23 mouse cellular contexts compared by ENCODE assay signal in genomic region chr6:143157401-143157800, GRCm38 (mm10).
"Had no signal": no experiment of that assay in that cellular context is flagged by ENCODE, and none has a peak within 500 bp of the region (broad histone marks: within the 10 kb centered on the region; RNA-seq: fewer than 3 reads in every experiment).

No protein-coding gene starts in this region.

- H3K9me3 ChIP-seq: limb, embryonic 10.5 days; limb, embryonic 13.5 days; liver, embryonic 12.5 days; liver, embryonic 15.5 days; lung, embryonic 15.5 days; megakaryocyte, embryonic 14.5 days; midbrain, embryonic 10.5 days; midbrain, embryonic 15.5 days; neural tube, embryonic 12.5 days; neural tube, embryonic 15.5 days; stomach, embryonic 15.5 days had no signal

- H3K4me2 ChIP-seq: limb, embryonic 13.5 days; liver, embryonic 12.5 days; liver, embryonic 15.5 days; lung, embryonic 15.5 days; midbrain, embryonic 15.5 days; neural tube, embryonic 12.5 days; neural tube, embryonic 15.5 days; stomach, embryonic 15.5 days had no signal

- H3K4me1 ChIP-seq: megakaryocyte, embryonic 14.5 days had no signal

- H3K9ac ChIP-seq: limb, embryonic 13.5 days; liver, embryonic 12.5 days; liver, embryonic 15.5 days; lung, embryonic 15.5 days; midbrain, embryonic 15.5 days; neural tube, embryonic 12.5 days; neural tube, embryonic 15.5 days; stomach, embryonic 15.5 days had no signal

- H3K27ac ChIP-seq: limb, embryonic 10.5 days; limb, embryonic 13.5 days; liver, embryonic 12.5 days; liver, embryonic 15.5 days; lung, embryonic 15.5 days; midbrain, embryonic 10.5 days; midbrain, embryonic 15.5 days; neural tube, embryonic 12.5 days; neural tube, embryonic 15.5 days; stomach, embryonic 15.5 days had no signal

- ATAC-seq: liver, embryonic 12.5 days; midbrain, embryonic 15.5 days had no signal

- H3K4me3 ChIP-seq: limb, embryonic 10.5 days; limb, embryonic 13.5 days; liver, embryonic 12.5 days; liver, embryonic 15.5 days; lung, embryonic 15.5 days; megakaryocyte, embryonic 14.5 days; midbrain, embryonic 10.5 days; midbrain, embryonic 15.5 days; neural tube, embryonic 12.5 days; neural tube, embryonic 15.5 days; stomach, embryonic 15.5 days had no signal

- H3K36me3 ChIP-seq: limb, embryonic 10.5 days; limb, embryonic 13.5 days; liver, embryonic 12.5 days; liver, embryonic 15.5 days; lung, embryonic 15.5 days; midbrain, embryonic 10.5 days; midbrain, embryonic 15.5 days; neural tube, embryonic 12.5 days; neural tube, embryonic 15.5 days; stomach, embryonic 15.5 days had no signal

- DNase-seq: kidney, adult 11 months; kidney, adult 9 months; kidney, postnatal 14 days; kidney, postnatal 4 days; liver; lung, adult 18-20 months; lung, postnatal 10 days; lung, postnatal 36 days; right cerebral cortex, adult 18-20 months; right cerebral cortex, postnatal 14 days; right cerebral cortex, postnatal 4 days; thymus, postnatal 4 days had no signal

- H3K27me3 ChIP-seq: limb, embryonic 13.5 days; liver, embryonic 12.5 days; liver, embryonic 15.5 days; lung, embryonic 15.5 days; megakaryocyte, embryonic 14.5 days; midbrain, embryonic 15.5 days; stomach, embryonic 15.5 days had no signal
